Mouse (Mus musculus) heart, embryonic 11.5 days (tissue): Measurements from ENCODE around the gene Dhrs7b. TPM values are rescaled to one million over a fixed set of nuclear protein-coding genes. Genes with fewer than 3 reads are reported as not detected.

Experiments
- ATAC-seq: fragments of 200-750 bp; cut with Nextera tagmentation; replicated peaks from 2 replicates; pipeline ENCODE4 v1.8.0; 2017; ENCODE audit warnings: moderate library complexity; ENCODE audit not compliant: insufficient number of reproducible peaks, low FRiP score, low TSS enrichment
- H3K27ac ChIP-seq: fragments of 300-500 bp; sonication (generic); 2 replicates; pipeline ENCODE4 v1.5.1; 2014; ENCODE audit warnings: mild to moderate bottlenecking, low read depth, low read length
- H3K27me3 ChIP-seq: fragments of 300-500 bp; sonication (generic); 2 replicates; pipeline ENCODE4 v1.6.1; 2014; ENCODE audit warnings: mild to moderate bottlenecking, low read length, mixed read lengths; ENCODE audit not compliant: control insufficient read depth, insufficient read depth
- H3K36me3 ChIP-seq: fragments of 300-500 bp; sonication (generic); 2 replicates; pipeline ENCODE4 v1.6.1; 2014; ENCODE audit warnings: mild to moderate bottlenecking, low read length, moderate library complexity, mixed read lengths; ENCODE audit not compliant: control insufficient read depth, insufficient read depth
- H3K4me1 ChIP-seq: fragments of 300-500 bp; sonication (generic); 2 replicates; pipeline ENCODE4 v1.6.1; 2014; ENCODE audit warnings: low read length; ENCODE audit not compliant: control insufficient read depth, insufficient read depth
- H3K4me2 ChIP-seq: fragments of 300-500 bp; sonication (generic); 2 replicates; pipeline ENCODE4 v1.6.1; 2014; ENCODE audit warnings: mild to moderate bottlenecking, moderate library complexity
- H3K4me3 ChIP-seq: fragments of 300-500 bp; sonication (generic); 2 replicates; pipeline ENCODE4 v1.5.1; 2014; ENCODE audit warnings: low read depth, low read length
- H3K9ac ChIP-seq: fragments of 300-500 bp; sonication (generic); 2 replicates; pipeline ENCODE4 v1.6.1; 2014; ENCODE audit warnings: mild to moderate bottlenecking, low read depth, low read length, moderate library complexity
- H3K9me3 ChIP-seq: fragments of 300-500 bp; sonication (generic); replicated peaks from 2 replicates; pipeline ENCODE4 v1.6.1; 2016; ENCODE audit warnings: low read length; ENCODE audit not compliant: control insufficient read depth
- WGBS: fragments of 180-500 bp; shearing (Covaris S2); extraction: QIAGEN DNeasy Blood & Tissue Kit; methylation state at CpG from one replicate; pipeline ENCODE4 v1.1.7; 2014; ENCODE audit not compliant: insufficient replicate concordance; 5-methylcytosine and 5-hydroxymethylcytosine counted together
- polyA plus RNA-seq: library from polyadenylated mRNA; unstranded; fragments of >200 nt; fragmentation: Nextera tagmentation; extraction: Ambion mirVana; gene quantifications from 2 replicates; pipeline ENCODE4 v1.2.1, GENCODE M21; 2014

Dhrs7b gene
- polyA plus RNA-seq, 1 experiment from 2014 or later: 31.8 TPM

GRCm38 (mm10) chr11:60890744-60891143 is 60.3 kb downstream of the Dhrs7b start:
- H3K4me1 ChIP-seq: peaks cover 9% of the 10 kb centered on the region
- no peaks in the 10 kb centered on the region for H3K36me3 ChIP-seq
- no peak overlapping the region for H3K4me2 ChIP-seq
- WGBS: 50% methylated on average over 3 of the region's 3 CpGs
- ATAC-seq: no peak
- H3K9ac ChIP-seq: no peak overlapping the region
- H3K27ac ChIP-seq: no peak overlapping the region
- H3K9me3 ChIP-seq: no peaks in the 10 kb centered on the region
- no peak overlapping the region for H3K4me3 ChIP-seq
- no peaks in the 10 kb centered on the region for H3K27me3 ChIP-seq

- 14% methylated on average over 4 of the region's 4 CpGs for WGBS
- H3K27ac ChIP-seq: peak overlapping the region; percentile 57; the same call in 1 of the 2 replicates
- H3K4me1 ChIP-seq: peaks cover 7% of the 10 kb centered on the region; the same call in 1 of the 2 replicates
- H3K4me3 ChIP-seq: no peak overlapping the region
- no peak overlapping the region for H3K9ac ChIP-seq
- ATAC-seq: 0 out of 2 replicates have a peak, but pooled peaks have one; percentile 18
- H3K4me2 ChIP-seq: no peak overlapping the region; the same call in 1 of the 2 replicates
- no peaks in the 10 kb centered on the region for H3K27me3 ChIP-seq
- no peaks in the 10 kb centered on the region for H3K9me3 ChIP-seq
- H3K36me3 ChIP-seq: no peaks in the 10 kb centered on the region
These were observed 65.5 kb downstream of the Dhrs7b start for GRCm38 (mm10) chr11:60895915-60896314.

- Histone ChIP-seq H3K36me3 (peaks cover 15% of the 10 kb centered on the region), H3K4me1 (no peaks in the 10 kb centered on the region), H3K4me2 (no peak overlapping the region), H3K9me3 (no peaks in the 10 kb centered on the region), H3K4me3 (no peak overlapping the region), H3K27me3 (no peaks in the 10 kb centered on the region), H3K9ac (no peak overlapping the region), H3K27ac (no peak overlapping the region)
- 69% methylated on average over 7 of the region's 7 CpGs for WGBS
- ATAC-seq: no peak
These were observed 71.6 kb downstream of the Dhrs7b start for GRCm38 (mm10) chr11:60902001-60902400.

GRCm38 (mm10) chr11:60902486-60902885 is 72.1 kb downstream of the Dhrs7b start:
- Histone ChIP-seq H3K4me2 (no peak overlapping the region), H3K27me3 (no peaks in the 10 kb centered on the region), H3K36me3 (peaks cover 15% of the 10 kb centered on the region), H3K9me3 (no peaks in the 10 kb centered on the region), H3K9ac (no peak overlapping the region), H3K4me1 (no peaks in the 10 kb centered on the region), H3K4me3 (no peak overlapping the region), H3K27ac (no peak overlapping the region)
- no peak for ATAC-seq
- WGBS: 69% methylated on average over 4 of the region's 4 CpGs

- Histone ChIP-seq H3K27me3 (no peaks in the 10 kb centered on the region), H3K4me2 (no peak overlapping the region), H3K27ac (no peak overlapping the region), H3K36me3 (peaks cover 15% of the 10 kb centered on the region), H3K4me1 (no peaks in the 10 kb centered on the region), H3K9ac (no peak overlapping the region), H3K9me3 (no peaks in the 10 kb centered on the region), H3K4me3 (no peak overlapping the region)
- no peak for ATAC-seq
- 71% methylated on average over 6 of the region's 6 CpGs for WGBS
These were observed 73.2 kb downstream of the Dhrs7b start for GRCm38 (mm10) chr11:60903661-60904061.

GRCm38 (mm10) chr11:60905407-60906120 is 75.1 kb downstream of the Dhrs7b start:
- no peaks in the 10 kb centered on the region for H3K27me3 ChIP-seq
- no peak for ATAC-seq
- no peak overlapping the region for H3K27ac ChIP-seq
- H3K4me2 ChIP-seq: no peak overlapping the region
- H3K9me3 ChIP-seq: no peaks in the 10 kb centered on the region
- no peak overlapping the region for H3K4me3 ChIP-seq
- no peaks in the 10 kb centered on the region for H3K4me1 ChIP-seq
- peaks cover 15% of the 10 kb centered on the region for H3K36me3 ChIP-seq
- no peak overlapping the region for H3K9ac ChIP-seq
- 86% methylated on average over 10 of the region's 10 CpGs for WGBS

GRCm38 (mm10) chr11:60906449-60906848 is 76.0 kb downstream of the Dhrs7b start:
- 84% methylated on average over 4 of the region's 4 CpGs for WGBS
- no peak overlapping the region for H3K9ac ChIP-seq
- H3K9me3 ChIP-seq: no peaks in the 10 kb centered on the region
- H3K27me3 ChIP-seq: no peaks in the 10 kb centered on the region
- no peak overlapping the region for H3K4me2 ChIP-seq
- H3K36me3 ChIP-seq: peaks cover 15% of the 10 kb centered on the region
- no peak for ATAC-seq
- no peak overlapping the region for H3K4me3 ChIP-seq
- H3K27ac ChIP-seq: no peak overlapping the region
- H3K4me1 ChIP-seq: peaks cover 1% of the 10 kb centered on the region

- H3K27me3 ChIP-seq: no peaks in the 10 kb centered on the region
- no peak overlapping the region for H3K9ac ChIP-seq
- no peaks in the 10 kb centered on the region for H3K9me3 ChIP-seq
- H3K4me2 ChIP-seq: no peak overlapping the region
- 57% methylated on average over 3 of the region's 3 CpGs for WGBS
- no peak overlapping the region for H3K27ac ChIP-seq
- ATAC-seq: no peak
- H3K36me3 ChIP-seq: peaks cover 15% of the 10 kb centered on the region
- peaks cover 14% of the 10 kb centered on the region for H3K4me1 ChIP-seq
- no peak overlapping the region for H3K4me3 ChIP-seq
These were observed 77.6 kb downstream of the Dhrs7b start for GRCm38 (mm10) chr11:60908073-60908472.

GRCm38 (mm10) chr11:60909626-60910025 is 79.2 kb downstream of the Dhrs7b start:
- Histone ChIP-seq H3K9me3 (no peaks in the 10 kb centered on the region), H3K27ac (no peak overlapping the region), H3K27me3 (no peaks in the 10 kb centered on the region), H3K9ac (no peak overlapping the region), H3K4me1 (peaks cover 19% of the 10 kb centered on the region), H3K4me2 (no peak overlapping the region), H3K4me3 (no peak overlapping the region), H3K36me3 (peaks cover 9% of the 10 kb centered on the region)
- WGBS: 69% methylated on average over 1 of the region's 1 CpGs
- no peak for ATAC-seq
